ENCODE assay signal across 27 mouse cellular contexts in genomic region chr12:83782669-83783068, GRCm38 (mm10). TPM values are rescaled to one million over a fixed set of nuclear protein-coding genes. Genes with fewer than 3 reads are reported as not detected.
"Had no signal": no experiment of that assay in that cellular context is flagged by ENCODE, and none has a peak within 500 bp of the region (broad histone marks: within the 10 kb centered on the region; RNA-seq: fewer than 3 reads in every experiment).

No protein-coding gene starts in this region.

- H3K9me3 ChIP-seq: limb, embryonic 10.5 days; limb, embryonic 13.5 days; liver, embryonic 12.5 days; liver, embryonic 15.5 days; lung, embryonic 15.5 days; megakaryocyte, embryonic 14.5 days; midbrain, embryonic 10.5 days; midbrain, embryonic 13.5 days; neural tube, embryonic 13.5 days had no signal

- DNase-seq: kidney, adult 2 months; kidney, postnatal 36 days; layer of hippocampus, postnatal 36 days; liver; lung, adult 18-20 months; lung, postnatal 10 days; lung, postnatal 36 days; right cerebral cortex, adult 18-20 months; right cerebral cortex, postnatal 14 days; right cerebral cortex, postnatal 4 days; thymus, adult 18-20 months; thymus, postnatal 36 days had no signal

- H3K4me1 ChIP-seq: limb, embryonic 13.5 days; liver, embryonic 12.5 days; liver, embryonic 15.5 days had no signal

- H3K27me3 ChIP-seq: limb, embryonic 13.5 days; liver, embryonic 15.5 days; lung, embryonic 15.5 days; midbrain, embryonic 13.5 days; neural tube, embryonic 13.5 days had no signal

- H3K27ac ChIP-seq: kidney, postnatal 0 days; limb, embryonic 10.5 days; limb, embryonic 13.5 days; liver, embryonic 12.5 days; liver, embryonic 15.5 days; lung, embryonic 15.5 days; midbrain, embryonic 10.5 days; midbrain, embryonic 13.5 days; neural tube, embryonic 13.5 days; stomach, postnatal 0 days had no signal

- ATAC-seq: liver, embryonic 12.5 days; midbrain, embryonic 16.5 days had no signal

- H3K36me3 ChIP-seq: limb, embryonic 10.5 days; limb, embryonic 13.5 days; liver, embryonic 12.5 days; liver, embryonic 15.5 days; lung, embryonic 15.5 days; midbrain, embryonic 10.5 days; midbrain, embryonic 13.5 days; neural tube, embryonic 13.5 days had no signal

- H3K4me2 ChIP-seq: limb, embryonic 13.5 days; liver, embryonic 12.5 days; liver, embryonic 15.5 days; lung, embryonic 15.5 days; midbrain, embryonic 13.5 days; neural tube, embryonic 13.5 days had no signal

- H3K9ac ChIP-seq: limb, embryonic 13.5 days; liver, embryonic 12.5 days; liver, embryonic 15.5 days; lung, embryonic 15.5 days; midbrain, embryonic 13.5 days; neural tube, embryonic 13.5 days had no signal

- H3K4me3 ChIP-seq: limb, embryonic 10.5 days; limb, embryonic 13.5 days; liver, embryonic 12.5 days; liver, embryonic 15.5 days; lung, embryonic 15.5 days; megakaryocyte, embryonic 14.5 days; midbrain, embryonic 10.5 days; midbrain, embryonic 13.5 days; myocyte; neural tube, embryonic 13.5 days had no signal

RNA-seq across cellular contexts. Expression of gene Papln, which starts 19.2 kb away (rescaled TPM):
- total RNA-seq: monocyte, adult 5-6 weeks; neutrophil, adult 5-6 weeks had no signal
